Mouse (Mus musculus): ENCODE data around the gene Tbc1d2b. TPM values are rescaled to one million over a fixed set of nuclear protein-coding genes. Genes with fewer than 3 reads are reported as not detected.

The Tbc1d2b gene
- polyA plus RNA-seq, 1 experiment from 2014 or later, result 5.4 TPM

DNA sequence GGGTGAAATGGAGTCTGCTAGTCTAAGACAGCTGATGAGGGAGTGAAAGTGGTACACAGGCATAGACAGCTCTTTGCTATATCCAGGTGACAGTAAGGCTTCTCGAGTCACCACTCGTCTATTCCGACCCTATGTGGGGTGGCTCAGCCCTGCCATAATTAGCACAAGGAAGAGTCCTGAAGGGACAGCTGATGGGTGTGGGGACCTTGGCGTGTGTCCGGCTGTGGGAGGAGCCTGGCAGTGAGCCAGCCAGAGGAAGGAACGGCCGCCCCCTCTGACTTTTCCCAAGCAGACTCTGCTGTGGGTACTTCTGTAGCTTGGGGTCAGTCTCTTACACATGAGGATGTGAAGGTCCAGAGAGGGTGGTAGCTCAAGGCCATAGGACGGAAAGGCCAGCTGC lies 86.5 kb downstream of the Tbc1d2b start:
- WGBS, result 20% methylated on average over 8 of the region's 8 CpGs
- peak overlapping the region; percentile 3; the same call in 1 of the 2 replicates for H3K4me2 ChIP-seq
- ATAC-seq (replicated peaks; ENCODE audit: insufficient number of reproducible peaks, insufficient read depth, low FRiP score, low read depth), result peak; percentile 38; the same call in 1 of the 2 replicates
- no peak overlapping the region for H3K9ac ChIP-seq
- H3K4me1 ChIP-seq (replicated peaks), result peaks cover 60% of the 10 kb centered on the region
- peak overlapping the region; percentile 84 for H3K27ac ChIP-seq
- no peaks in the 10 kb centered on the region for H3K9me3 ChIP-seq (replicated peaks)
- no peak overlapping the region for H3K4me3 ChIP-seq
- no peaks in the 10 kb centered on the region for H3K27me3 ChIP-seq
- H3K36me3 ChIP-seq, result no peaks in the 10 kb centered on the region

DNA sequence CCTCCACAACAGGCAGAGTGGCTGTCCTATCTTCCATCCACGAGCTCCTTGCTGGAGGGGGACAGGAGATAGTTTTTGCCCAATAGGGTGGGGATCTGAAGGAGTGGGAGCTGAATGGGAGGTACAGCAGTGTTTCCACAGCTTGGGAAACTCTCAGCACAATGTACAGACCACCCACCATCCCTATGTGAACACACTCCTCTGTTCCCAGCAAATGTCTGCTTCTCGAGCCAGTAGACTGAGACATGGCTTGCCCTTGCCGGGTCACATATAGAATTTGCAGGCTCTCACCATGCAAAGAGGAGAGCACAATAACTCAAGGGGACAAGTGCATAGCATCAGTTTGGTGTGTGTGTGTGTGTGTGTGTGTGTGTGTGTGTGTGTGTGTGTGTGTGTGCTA lies 87.1 kb downstream of the Tbc1d2b start:
- Histone ChIP-seq H3K27ac (peak overlapping the region; percentile 84), H3K4me1 (replicated peaks) (peaks cover 54% of the 10 kb centered on the region), H3K27me3 (no peaks in the 10 kb centered on the region), H3K4me3 (no peak overlapping the region), H3K4me2 (no peak overlapping the region), H3K9ac (no peak overlapping the region), H3K9me3 (replicated peaks) (no peaks in the 10 kb centered on the region), H3K36me3 (no peaks in the 10 kb centered on the region)
- 0 out of 2 replicates have a peak, but pooled peaks have one; percentile 1 for ATAC-seq (replicated peaks; ENCODE audit: insufficient number of reproducible peaks, insufficient read depth, low FRiP score, low read depth)
- 60% methylated on average over 3 of the region's 3 CpGs for WGBS

DNA sequence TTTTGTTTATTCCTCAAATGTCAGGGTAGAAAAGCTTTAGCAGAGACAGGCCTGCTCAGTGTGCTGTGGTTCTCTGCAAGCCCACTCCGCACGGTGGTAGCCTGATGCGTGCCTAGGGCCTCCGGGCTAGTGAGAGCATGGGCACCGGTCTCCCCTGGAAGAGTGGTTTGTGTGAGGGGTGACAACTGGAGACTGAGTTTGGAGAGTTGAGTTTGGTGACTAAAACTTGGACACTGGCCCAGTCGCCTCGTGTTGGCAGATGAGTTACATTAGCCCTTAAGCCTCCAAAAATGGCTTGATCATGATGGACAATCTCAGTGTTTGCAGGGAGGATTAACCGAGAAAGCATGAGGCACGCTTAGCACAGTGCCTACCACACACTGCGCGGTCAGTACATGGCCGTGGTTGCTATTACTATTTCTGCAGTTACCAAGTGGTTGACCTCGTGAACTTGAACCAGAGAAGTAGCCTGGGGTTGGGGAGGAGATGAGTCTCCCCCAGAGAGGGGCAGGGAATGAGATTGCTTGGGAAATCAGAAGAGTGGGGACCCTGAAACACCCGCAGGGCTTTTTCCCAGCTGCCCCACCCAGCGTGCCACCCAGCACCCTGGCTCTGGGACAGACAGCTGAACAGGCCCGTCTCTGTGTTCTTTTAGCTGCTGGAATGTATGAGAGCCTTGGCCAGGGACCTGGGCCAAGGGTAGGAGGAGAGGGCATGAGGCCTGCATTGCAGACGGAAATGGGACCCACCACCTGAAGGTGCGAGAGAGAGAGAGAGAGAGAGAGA lies 87.8 kb downstream of the Tbc1d2b start:
- Histone ChIP-seq H3K4me2 (no peak overlapping the region), H3K9ac (no peak overlapping the region), H3K9me3 (replicated peaks) (no peaks in the 10 kb centered on the region), H3K27ac (peak overlapping the region; percentile 84), H3K4me1 (replicated peaks) (peaks cover 50% of the 10 kb centered on the region), H3K27me3 (no peaks in the 10 kb centered on the region), H3K36me3 (no peaks in the 10 kb centered on the region), H3K4me3 (no peak overlapping the region)
- 41% methylated on average over 18 of the region's 18 CpGs for WGBS
- peak; percentile 19 for ATAC-seq (replicated peaks; ENCODE audit: insufficient number of reproducible peaks, insufficient read depth, low FRiP score, low read depth)

DNA sequence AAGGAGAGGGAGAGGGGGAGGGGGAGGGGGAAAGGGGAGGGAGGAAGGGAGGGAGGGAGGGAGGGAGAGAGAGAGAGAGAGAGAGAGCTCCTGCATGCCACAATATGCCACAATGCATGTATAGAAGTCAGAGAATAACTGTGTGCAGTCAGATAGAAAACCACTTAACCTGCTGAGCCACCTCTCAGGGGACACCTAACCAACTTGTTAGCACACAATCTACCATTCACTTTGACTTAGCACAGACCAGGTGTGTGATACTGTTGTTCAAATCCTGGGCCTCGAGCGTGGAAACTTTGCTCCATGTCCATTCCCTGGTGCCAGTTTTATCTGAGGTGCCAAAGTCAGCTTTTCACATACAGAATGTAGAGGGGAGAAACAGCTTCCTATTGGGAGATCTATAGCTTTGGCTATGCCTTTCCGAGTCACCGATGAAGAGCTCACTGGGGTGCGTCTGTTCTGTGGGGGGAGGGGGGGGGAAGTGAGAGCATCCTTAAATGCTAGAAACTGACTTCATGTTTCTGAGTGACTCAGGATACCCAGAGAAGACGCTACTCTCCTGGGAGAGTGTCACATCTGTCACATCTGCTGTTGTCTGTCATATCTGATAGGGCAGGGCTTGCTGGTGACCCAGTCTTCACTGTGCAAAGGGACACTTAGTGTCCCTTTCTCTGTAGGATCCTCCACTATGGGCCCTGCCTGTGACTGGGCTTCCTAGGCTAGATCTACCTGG lies 88.8 kb downstream of the Tbc1d2b start:
- no peaks in the 10 kb centered on the region for H3K36me3 ChIP-seq
- peaks cover 50% of the 10 kb centered on the region for H3K4me1 ChIP-seq (replicated peaks)
- ATAC-seq (replicated peaks; ENCODE audit: insufficient number of reproducible peaks, insufficient read depth, low FRiP score, low read depth), result no peak
- no peaks in the 10 kb centered on the region for H3K27me3 ChIP-seq
- 73% methylated on average over 6 of the region's 6 CpGs for WGBS
- peak overlapping the region; percentile 84 for H3K27ac ChIP-seq
- H3K4me3 ChIP-seq, result no peak overlapping the region
- H3K9ac ChIP-seq, result no peak overlapping the region
- no peak overlapping the region for H3K4me2 ChIP-seq
- H3K9me3 ChIP-seq (replicated peaks), result no peaks in the 10 kb centered on the region

DNA sequence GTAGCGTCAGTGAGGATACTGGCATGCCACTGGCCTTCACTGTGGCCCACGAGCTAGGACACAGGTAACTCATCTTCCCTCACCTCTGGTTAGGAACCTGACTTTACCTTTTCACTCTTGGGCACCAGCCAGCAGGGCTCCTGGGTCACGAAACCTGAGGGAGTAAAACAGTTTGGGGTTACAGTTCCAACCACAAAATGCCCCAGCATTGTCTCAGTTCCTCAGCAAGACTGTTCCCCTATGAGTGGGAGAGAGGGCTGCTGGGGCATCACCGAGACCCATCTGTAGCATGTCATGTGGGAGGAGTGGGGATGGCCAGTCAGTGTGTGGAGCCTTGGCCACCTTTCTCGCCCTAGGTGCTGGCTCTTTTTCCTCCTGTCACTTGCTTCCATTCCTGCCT lies 91.2 kb downstream of the Tbc1d2b start:
- 79% methylated on average over 5 of the region's 5 CpGs for WGBS
- Histone ChIP-seq H3K4me3 (no peak overlapping the region), H3K4me1 (replicated peaks) (peaks cover 28% of the 10 kb centered on the region), H3K27ac (no peak overlapping the region), H3K36me3 (no peaks in the 10 kb centered on the region), H3K27me3 (no peaks in the 10 kb centered on the region), H3K4me2 (no peak overlapping the region), H3K9me3 (replicated peaks) (no peaks in the 10 kb centered on the region), H3K9ac (no peak overlapping the region)
- ATAC-seq (replicated peaks; ENCODE audit: insufficient number of reproducible peaks, insufficient read depth, low FRiP score, low read depth), result no peak

DNA sequence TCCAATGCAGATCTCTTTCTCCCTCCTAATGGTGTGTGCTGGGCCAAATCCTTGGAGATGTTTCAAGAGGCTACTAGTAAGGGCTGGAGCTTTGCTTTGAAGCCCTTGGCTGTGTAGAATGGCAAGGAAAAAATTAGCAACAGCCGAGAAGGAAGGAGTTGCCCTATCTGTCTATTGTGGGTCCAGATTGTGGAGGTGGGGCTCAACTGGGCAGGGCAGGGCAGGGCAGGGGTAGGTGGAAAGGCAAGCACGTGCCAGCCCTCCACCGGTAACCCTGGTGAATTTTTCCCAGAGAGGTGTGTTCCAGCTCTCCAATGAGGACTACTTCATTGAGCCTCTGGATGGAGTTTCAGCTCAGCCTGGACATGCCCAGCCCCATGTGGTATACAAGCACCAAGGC lies 97.3 kb downstream of the Tbc1d2b start:
- 74% methylated on average over 3 of the region's 3 CpGs for WGBS
- no peak for ATAC-seq (replicated peaks; ENCODE audit: insufficient number of reproducible peaks, insufficient read depth, low FRiP score, low read depth)
- H3K4me2 ChIP-seq, result no peak overlapping the region
- no peaks in the 10 kb centered on the region for H3K9me3 ChIP-seq (replicated peaks)
- H3K36me3 ChIP-seq, result 0 out of 2 replicates have a peak, but pooled peaks cover 7% of the 10 kb centered on the region
- no peak overlapping the region for H3K27ac ChIP-seq
- H3K4me3 ChIP-seq, result no peak overlapping the region
- H3K27me3 ChIP-seq, result no peaks in the 10 kb centered on the region
- no peaks in the 10 kb centered on the region for H3K4me1 ChIP-seq (replicated peaks)
- no peak overlapping the region for H3K9ac ChIP-seq

DNA sequence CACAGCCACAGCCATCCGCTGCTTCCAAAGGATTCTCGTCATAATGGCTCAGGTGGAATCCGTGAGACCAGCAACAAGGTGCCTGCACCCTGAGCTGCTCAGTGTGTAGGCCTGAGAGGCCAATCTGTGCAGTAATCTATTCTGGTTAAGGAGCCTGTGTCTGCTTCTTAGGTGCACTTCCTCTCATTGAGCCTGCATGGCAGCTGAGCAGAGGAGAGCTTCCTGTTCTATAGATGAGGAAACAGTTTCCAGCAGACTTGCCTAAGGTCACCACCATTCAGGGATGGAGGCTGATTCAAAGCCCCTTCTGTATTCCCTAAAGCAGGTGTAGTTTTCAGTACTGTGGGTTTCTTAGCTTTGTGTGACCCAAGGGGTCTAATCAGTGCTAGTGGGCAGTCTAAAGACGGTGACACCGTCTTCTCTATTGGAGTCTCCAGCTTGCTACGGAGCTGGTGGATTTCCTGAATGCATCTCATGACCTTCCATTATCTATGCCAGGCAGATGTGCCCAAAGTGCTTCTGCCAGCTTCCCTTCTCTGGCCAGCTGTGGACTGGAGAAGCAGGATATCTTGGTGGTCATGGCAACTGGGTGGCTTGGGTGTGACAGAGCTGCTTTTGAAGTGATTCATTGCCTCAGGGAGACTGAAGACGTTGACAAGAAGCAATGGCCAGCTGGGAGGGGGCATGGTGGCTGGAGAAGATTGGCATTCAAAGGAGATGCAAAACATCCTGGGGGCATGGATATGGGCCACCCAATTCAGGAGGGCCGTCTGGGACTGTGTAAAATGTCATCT lies 97.9 kb downstream of the Tbc1d2b start:
- Histone ChIP-seq H3K4me3 (no peak overlapping the region), H3K4me1 (replicated peaks) (no peaks in the 10 kb centered on the region), H3K9me3 (replicated peaks) (no peaks in the 10 kb centered on the region), H3K9ac (no peak overlapping the region), H3K4me2 (no peak overlapping the region), H3K36me3 (0 out of 2 replicates have a peak, but pooled peaks cover 7% of the 10 kb centered on the region), H3K27me3 (no peaks in the 10 kb centered on the region), H3K27ac (no peak overlapping the region)
- WGBS, result 78% methylated on average over 8 of the region's 8 CpGs
- no peak for ATAC-seq (replicated peaks; ENCODE audit: insufficient number of reproducible peaks, insufficient read depth, low FRiP score, low read depth)

DNA sequence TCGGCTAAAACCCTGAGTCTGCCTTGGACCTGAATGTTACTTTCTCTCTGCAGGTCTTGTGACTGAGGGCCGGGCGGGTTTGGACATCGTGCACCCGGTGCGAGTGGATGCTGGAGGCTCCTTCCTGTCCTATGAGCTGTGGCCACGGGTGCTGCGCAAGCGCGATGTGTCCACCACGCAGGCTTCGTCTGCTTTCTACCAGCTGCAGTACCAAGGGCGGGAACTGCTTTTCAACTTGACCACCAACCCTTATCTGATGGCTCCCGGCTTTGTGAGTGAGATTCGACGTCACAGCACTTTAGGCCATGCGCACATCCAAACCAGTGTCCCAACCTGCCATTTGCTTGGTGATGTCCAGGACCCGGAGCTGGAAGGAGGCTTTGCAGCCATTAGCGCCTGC lies 99.2 kb downstream of the Tbc1d2b start:
- no peak overlapping the region for H3K27ac ChIP-seq
- H3K9me3 ChIP-seq (replicated peaks), result no peaks in the 10 kb centered on the region
- H3K27me3 ChIP-seq, result no peaks in the 10 kb centered on the region
- H3K4me1 ChIP-seq (replicated peaks), result peaks cover 7% of the 10 kb centered on the region
- 93% methylated on average over 19 of the region's 19 CpGs for WGBS
- no peak for ATAC-seq (replicated peaks; ENCODE audit: insufficient number of reproducible peaks, insufficient read depth, low FRiP score, low read depth)
- no peak overlapping the region for H3K4me3 ChIP-seq
- no peak overlapping the region for H3K9ac ChIP-seq
- H3K36me3 ChIP-seq, result 0 out of 2 replicates have a peak, but pooled peaks cover 7% of the 10 kb centered on the region
- H3K4me2 ChIP-seq, result no peak overlapping the region

DNA sequence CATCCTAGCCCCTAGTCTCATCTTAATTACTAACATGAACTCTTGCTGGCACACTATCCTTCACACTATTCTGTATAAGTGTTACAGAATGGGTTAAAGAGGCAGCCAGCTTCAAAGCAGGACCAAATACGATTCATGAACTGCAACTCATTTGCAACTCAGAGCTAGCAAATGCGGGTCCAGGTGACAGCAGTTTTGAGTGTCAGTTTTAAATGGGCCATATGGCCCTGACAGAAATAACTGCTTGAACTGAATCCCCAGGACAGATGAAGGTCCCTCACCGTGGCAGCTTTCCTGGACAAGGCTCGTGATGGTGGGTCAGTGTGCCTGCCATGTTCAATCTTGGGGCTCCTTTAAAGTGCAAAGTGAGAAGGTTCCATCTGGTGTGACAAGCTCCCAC lies 100.6 kb downstream of the Tbc1d2b start:
- no peak overlapping the region for H3K4me2 ChIP-seq
- H3K4me1 ChIP-seq (replicated peaks), result peaks cover 12% of the 10 kb centered on the region
- 0 out of 2 replicates have a peak, but pooled peaks cover 7% of the 10 kb centered on the region for H3K36me3 ChIP-seq
- H3K27me3 ChIP-seq, result no peaks in the 10 kb centered on the region
- no peak overlapping the region for H3K27ac ChIP-seq
- no peak overlapping the region for H3K9ac ChIP-seq
- 62% methylated on average over 4 of the region's 4 CpGs for WGBS
- no peaks in the 10 kb centered on the region for H3K9me3 ChIP-seq (replicated peaks)
- ATAC-seq (replicated peaks; ENCODE audit: insufficient number of reproducible peaks, insufficient read depth, low FRiP score, low read depth), result no peak
- no peak overlapping the region for H3K4me3 ChIP-seq

DNA sequence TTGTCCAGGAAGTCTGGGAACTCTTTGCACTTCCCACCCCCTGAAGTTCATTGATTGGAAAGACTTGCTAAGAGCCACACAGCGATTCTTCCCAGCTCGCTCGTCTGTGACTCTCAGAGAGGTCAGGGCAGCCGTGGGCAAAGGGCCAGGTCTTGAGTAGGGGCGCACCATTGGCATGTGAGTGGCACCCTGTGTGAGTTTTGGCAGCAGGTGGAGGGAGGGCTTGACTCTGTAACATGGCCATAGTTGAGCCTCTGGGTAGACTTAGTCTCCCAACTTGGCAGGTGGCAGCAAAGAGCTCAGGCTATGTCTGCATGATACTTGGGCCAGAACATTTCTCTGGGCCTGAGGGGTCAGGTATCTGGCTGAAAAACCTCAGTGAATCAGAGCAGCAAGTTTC lies 104.0 kb downstream of the Tbc1d2b start:
- H3K9ac ChIP-seq, result no peak overlapping the region
- no peak for ATAC-seq (replicated peaks; ENCODE audit: insufficient number of reproducible peaks, insufficient read depth, low FRiP score, low read depth)
- no peak overlapping the region for H3K4me3 ChIP-seq
- H3K9me3 ChIP-seq (replicated peaks), result no peaks in the 10 kb centered on the region
- peaks cover 31% of the 10 kb centered on the region for H3K4me1 ChIP-seq (replicated peaks)
- peak overlapping the region; percentile 31; the same call in 1 of the 2 replicates for H3K27ac ChIP-seq
- no peak overlapping the region for H3K4me2 ChIP-seq
- H3K27me3 ChIP-seq, result no peaks in the 10 kb centered on the region
- WGBS, result 55% methylated on average over 5 of the region's 5 CpGs
- no peaks in the 10 kb centered on the region for H3K36me3 ChIP-seq

DNA sequence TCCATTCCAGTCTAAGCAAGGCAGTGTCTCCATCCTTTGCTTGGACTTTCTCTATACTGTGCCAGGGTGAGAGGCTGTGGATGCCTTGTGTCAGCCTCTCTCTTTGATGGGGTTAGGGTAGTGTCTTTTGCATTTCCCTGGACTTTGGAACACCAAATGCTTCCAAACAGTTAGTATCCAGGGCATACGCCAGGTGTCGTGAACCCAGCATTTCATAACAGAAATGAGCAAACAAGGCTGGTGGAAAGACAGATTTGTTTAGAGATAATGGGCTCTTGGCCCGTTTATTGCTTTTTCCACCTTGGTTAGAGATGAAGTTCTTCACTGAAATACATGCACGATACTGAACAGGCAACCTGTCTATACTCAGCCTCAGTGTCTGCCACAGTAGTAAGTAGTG lies 105.0 kb downstream of the Tbc1d2b start:
- H3K36me3 ChIP-seq, result no peaks in the 10 kb centered on the region
- H3K9ac ChIP-seq, result no peak overlapping the region
- no peaks in the 10 kb centered on the region for H3K9me3 ChIP-seq (replicated peaks)
- H3K4me1 ChIP-seq (replicated peaks), result peaks cover 31% of the 10 kb centered on the region
- no peak overlapping the region for H3K27ac ChIP-seq
- no peak for ATAC-seq (replicated peaks; ENCODE audit: insufficient number of reproducible peaks, insufficient read depth, low FRiP score, low read depth)
- H3K27me3 ChIP-seq, result no peaks in the 10 kb centered on the region
- WGBS, result 88% methylated on average over 4 of the region's 4 CpGs
- no peak overlapping the region for H3K4me3 ChIP-seq
- H3K4me2 ChIP-seq, result no peak overlapping the region

Data from heart, embryonic 15.5 days (tissue).